Mouse (Mus musculus): ENCODE results near the gene Olfr1378. TPM values are rescaled to one million over a fixed set of nuclear protein-coding genes. Genes with fewer than 3 reads are reported as not detected.

The Olfr1378 gene
- total RNA-seq, 2 experiments from 2014 or later, result not detected

Other genes starting within 250 kb of the Olfr1378 start
- 10 to 100 TPM; 63.3 to 63.8 TPM for gene Zfp354c, start 138.8 kb upstream of the Olfr1378 start, total RNA-seq (2021)
- 1 to 10 TPM; 3.9 to 4.3 TPM for gene Zfp879, start 125.0 kb upstream of the Olfr1378 start, total RNA-seq (2021)
- under 1 TPM in 1 of 2 experiments, not detected in 1; 0.08 TPM for gene Grm6, start 115.8 kb upstream of the Olfr1378 start, total RNA-seq (2021)
- 1 to 10 TPM; 6.0 to 6.4 TPM for gene Zfp454, start 78.9 kb upstream of the Olfr1378 start, total RNA-seq (2021)
- gene Zfp2, start 50.4 kb upstream of the Olfr1378 start, total RNA-seq (2021), result 10 to 100 TPM; 22.7 to 23.4 TPM
- gene Zfp354b, start 34.9 kb upstream of the Olfr1378 start, total RNA-seq (2021), result 1 to 10 TPM; 4.8 to 5.2 TPM
- not detected for gene 4933414I15Rik, start 22.8 kb upstream of the Olfr1378 start, total RNA-seq (2021)
- gene Prop1, start 12.8 kb upstream of the Olfr1378 start, total RNA-seq (2021), result not detected
- gene Olfr1377, start 15.4 kb downstream of the Olfr1378 start, total RNA-seq (2021), result not detected
- gene Olfr51, start 37.1 kb downstream of the Olfr1378 start, total RNA-seq (2021), result not detected
- not detected for gene Olfr54, start 47.7 kb downstream of the Olfr1378 start, total RNA-seq (2021)
- gene Olfr1375, start 81.6 kb downstream of the Olfr1378 start, total RNA-seq (2021), result not detected
- gene Zfp354a, start 92.7 kb downstream of the Olfr1378 start, total RNA-seq (2021), result 10 to 100 TPM in 1 of 2 experiments, 1 to 10 TPM in 1; 9.7 to 10.6 TPM